Mouse (Mus musculus): Measurements from ENCODE around the gene Gas2l3. TPM values are rescaled to one million over a fixed set of nuclear protein-coding genes. Genes with fewer than 3 reads are reported as not detected.

The Gas2l3 gene
- total RNA-seq, 2 experiments from 2014 or later = 4.2 to 4.8 TPM

DNA sequence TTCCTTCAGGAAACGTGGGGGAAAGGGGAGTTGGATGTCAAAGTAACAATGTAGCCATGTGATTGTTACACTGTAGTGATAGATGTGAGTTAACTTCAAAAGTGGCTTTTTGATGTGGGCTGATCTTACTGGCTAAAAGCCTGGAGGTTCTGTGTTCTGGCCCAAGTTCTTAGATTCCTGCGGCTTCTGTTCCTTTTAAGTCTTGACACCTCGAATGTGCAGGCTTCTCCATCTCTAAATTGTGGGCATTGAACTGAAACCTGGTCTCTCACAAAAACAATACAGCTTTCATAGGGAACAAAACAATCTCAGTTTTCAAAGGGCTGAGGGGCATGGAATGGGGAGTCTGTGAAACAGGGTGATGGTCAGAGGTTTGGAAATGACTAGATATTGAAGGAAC lies 614 bp upstream of the Gas2l3 start:
- no peak for DNase-seq (ENCODE audit: low spot score in 2 of 2)

GRCm38 (mm10) chr10:89443115-89443622 lies 598 bp downstream of the Gas2l3 start:
- no peak for DNase-seq (ENCODE audit: low spot score in 2 of 2)

DNA sequence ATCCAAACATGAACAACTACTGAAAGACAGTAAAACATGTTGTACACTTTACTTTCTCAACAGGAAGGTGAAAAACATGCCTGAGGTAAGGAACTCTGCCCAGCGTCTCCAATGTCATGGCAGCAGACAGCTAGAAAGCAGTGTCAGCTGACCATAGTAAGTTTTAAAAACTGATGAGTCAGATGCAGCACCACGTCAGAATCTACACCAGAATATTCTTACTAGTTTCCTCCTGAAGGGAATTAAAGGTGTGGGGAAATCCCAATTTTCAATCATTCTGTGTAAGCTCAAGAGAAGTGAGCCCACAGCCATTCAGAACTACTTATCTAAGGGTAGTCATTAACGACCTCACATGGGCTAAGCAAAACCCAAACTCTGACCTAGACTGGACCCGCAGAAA lies 1.1 kb downstream of the Gas2l3 start:
- DNase-seq (ENCODE audit: low spot score in 2 of 2) = no peak

DNA sequence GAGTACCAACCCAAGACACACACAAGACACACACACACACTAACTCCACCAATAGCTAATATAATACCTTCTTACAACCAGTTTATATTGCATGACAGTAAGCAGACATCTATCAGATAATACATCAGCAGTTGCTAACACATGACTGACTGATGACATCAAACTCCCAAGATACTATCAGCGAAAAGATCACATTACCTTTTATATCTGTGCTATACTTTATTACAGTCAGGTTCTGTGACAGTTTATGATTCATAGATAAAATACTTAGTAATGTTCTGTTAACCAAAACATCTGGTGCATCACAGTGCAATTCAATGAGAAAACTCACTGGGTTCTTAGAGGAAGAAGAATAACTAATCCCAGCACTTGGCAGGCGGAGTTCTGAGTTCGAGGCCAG lies 1.8 kb downstream of the Gas2l3 start:
- no peak for DNase-seq (ENCODE audit: low spot score in 2 of 2)

DNA sequence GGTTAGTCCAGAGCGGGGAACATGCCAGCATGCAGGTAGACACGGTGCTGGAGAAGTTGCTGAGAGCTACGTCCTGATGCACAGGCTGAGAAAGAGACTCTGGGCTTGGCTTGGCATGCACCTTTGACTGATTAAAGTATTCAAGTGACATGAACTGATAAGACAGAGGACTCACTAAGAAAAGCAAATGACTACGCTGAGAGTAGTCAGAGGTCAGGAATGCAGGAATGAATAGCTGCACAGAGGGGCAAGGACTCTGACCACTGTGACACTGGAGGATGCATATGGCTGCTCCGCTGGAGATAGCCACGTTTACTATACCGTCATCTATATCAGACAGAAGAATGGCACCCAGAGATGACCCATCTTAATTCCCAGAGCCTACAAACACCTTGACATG lies 4.4 kb downstream of the Gas2l3 start:
- no peak for DNase-seq (ENCODE audit: low spot score in 2 of 2)

DNA sequence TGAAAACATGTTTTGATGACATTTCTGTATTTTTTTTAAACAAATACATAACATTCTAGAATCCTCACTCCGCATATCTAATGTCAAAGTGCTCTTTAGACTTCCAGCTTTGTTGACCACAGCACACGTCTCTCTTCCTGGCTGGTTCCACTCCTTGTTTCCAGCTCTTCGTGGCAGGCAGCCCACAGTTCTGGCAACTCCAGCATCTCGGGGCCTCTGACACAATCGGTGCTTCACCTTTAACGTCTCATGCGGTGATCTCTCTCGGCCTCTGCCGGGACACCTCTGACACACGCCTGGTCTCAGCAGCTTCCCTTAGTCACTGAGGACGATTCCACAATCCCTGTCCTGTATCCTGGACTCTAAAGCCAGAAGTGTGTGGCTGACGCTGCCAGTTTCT lies 5.8 kb downstream of the Gas2l3 start:
- DNase-seq (ENCODE audit: low spot score in 2 of 2) = no peak

DNA sequence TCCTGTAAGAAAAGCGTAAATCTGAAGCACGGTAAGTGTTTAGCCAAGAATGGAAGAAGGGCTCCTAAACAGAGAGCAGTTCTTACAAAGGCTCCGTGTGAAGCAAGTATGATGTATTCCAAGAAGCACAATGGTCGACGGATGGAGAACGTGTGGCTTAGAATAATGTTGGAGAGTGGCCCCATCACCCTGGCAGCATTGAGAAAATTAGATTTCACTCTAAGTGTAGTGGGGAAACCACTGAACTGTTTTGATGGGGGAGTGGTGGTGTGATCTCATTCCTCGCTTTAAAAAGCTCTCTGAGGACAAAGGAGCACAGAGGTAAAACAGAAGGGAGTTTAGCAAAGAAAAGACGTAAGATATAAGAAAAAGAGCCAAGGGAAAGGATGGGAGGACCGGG lies 6.3 kb downstream of the Gas2l3 start:
- DNase-seq (ENCODE audit: low spot score in 2 of 2) = no peak

- DNase-seq (ENCODE audit: low spot score in 2 of 2) = no peak
These were observed 7.8 kb downstream of the Gas2l3 start for GRCm38 (mm10) chr10:89435920-89436319.

GRCm38 (mm10) chr10:89435413-89435812 lies 8.4 kb downstream of the Gas2l3 start:
- no peak for DNase-seq (ENCODE audit: low spot score in 2 of 2)

- DNase-seq (ENCODE audit: low spot score in 2 of 2) = no peak
These were observed 9.1 kb downstream of the Gas2l3 start for GRCm38 (mm10) chr10:89434509-89435210.

DNA sequence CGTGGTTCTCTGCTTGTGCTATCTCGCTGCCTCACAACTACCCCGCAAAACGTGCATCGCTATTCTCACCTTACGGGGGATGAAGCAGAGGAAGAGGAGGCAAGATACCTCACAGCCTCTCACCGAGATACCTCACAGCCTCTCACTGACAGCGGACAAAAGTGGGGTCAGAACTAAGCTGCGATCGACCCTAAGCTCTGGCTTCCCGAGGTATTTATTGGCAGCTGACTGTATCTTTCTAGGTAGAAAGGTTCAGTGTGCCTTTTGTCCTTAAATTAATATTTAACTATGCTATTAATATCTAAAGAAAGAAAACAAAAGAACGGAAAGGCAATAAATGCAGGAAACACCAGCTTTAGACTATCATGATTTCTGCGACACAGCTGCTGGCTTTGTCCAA lies 11.0 kb downstream of the Gas2l3 start:
- DNase-seq (ENCODE audit: low spot score in 2 of 2) = no peak

DNA sequence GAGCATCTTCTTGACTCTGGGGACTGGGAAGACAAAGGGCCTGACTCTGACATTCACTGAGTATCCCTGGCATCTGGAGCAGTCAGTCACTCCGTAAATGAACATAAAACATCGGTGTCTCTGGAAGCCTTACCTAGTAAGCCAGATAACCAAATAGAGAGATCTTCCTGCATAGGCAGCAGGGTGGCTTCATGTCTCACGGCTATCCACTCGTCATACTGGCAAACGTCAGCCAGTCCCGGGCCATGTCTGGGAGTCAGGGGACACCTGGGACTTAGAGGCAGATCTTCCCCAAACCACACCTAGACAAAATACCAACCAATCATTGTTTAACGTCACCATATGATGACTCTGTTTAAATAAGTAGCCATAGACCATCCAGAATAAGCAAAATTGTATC lies 13.0 kb downstream of the Gas2l3 start:
- DNase-seq (ENCODE audit: low spot score in 2 of 2) = no peak

GRCm38 (mm10) chr10:89424800-89425393 lies 18.9 kb downstream of the Gas2l3 start:
- DNase-seq (ENCODE audit: low spot score in 2 of 2) = no peak

- DNase-seq (ENCODE audit: low spot score in 2 of 2) = no peak
These were observed 19.6 kb downstream of the Gas2l3 start for GRCm38 (mm10) chr10:89424217-89424616.

- no peak for DNase-seq (ENCODE audit: low spot score in 2 of 2)
These were observed 20.5 kb downstream of the Gas2l3 start for GRCm38 (mm10) chr10:89423164-89423778.

DNA sequence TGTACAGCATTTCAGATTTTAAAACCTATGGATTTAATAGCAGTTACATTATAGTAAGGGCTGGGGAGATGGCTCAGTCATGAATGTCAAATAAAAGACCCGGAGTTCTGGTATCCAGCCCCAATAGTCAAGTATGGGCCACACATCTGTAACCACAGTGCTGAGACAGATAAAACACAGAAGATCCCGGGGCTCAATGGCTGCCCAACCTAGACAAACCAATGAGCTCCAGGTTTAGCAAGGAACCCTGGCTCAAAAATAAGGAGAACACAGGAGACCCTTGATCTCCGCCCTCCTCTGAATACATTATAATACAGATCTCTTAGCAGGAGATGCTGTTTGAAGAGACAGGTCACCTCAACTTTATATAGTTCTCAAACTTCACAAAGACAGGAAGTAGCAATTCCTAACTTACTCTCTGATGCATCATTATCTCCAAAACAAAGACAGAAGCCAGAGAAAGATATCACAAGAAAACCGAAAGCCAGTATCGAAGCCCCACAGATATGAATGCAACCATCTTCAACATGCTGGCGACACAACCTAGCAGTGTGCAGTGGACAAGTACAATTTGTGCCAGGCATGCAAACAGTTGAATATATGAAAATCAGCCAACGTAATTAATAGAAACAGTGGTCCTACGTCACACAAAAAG lies 21.1 kb downstream of the Gas2l3 start:
- DNase-seq (ENCODE audit: low spot score in 2 of 2) = no peak

DNA sequence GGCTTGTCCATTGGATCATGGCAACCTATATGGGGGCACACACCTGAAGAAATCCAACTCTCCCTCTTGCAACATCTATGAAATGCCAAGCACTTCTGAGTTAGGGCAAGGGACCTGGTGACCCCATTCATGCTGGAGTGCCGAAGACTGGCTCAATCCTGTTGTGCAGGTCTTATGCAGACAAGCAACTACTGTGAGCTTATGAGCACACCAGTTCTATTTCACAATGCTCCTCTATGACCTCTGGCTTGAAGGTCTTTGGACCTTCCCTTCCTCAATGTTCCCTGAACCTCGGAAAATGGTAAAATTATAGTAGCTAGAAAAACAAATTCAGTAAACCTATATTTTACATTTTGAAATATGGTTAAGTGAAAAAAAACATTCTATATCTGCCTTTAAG lies 25.8 kb downstream of the Gas2l3 start:
- DNase-seq (ENCODE audit: low spot score in 2 of 2) = no peak

DNA sequence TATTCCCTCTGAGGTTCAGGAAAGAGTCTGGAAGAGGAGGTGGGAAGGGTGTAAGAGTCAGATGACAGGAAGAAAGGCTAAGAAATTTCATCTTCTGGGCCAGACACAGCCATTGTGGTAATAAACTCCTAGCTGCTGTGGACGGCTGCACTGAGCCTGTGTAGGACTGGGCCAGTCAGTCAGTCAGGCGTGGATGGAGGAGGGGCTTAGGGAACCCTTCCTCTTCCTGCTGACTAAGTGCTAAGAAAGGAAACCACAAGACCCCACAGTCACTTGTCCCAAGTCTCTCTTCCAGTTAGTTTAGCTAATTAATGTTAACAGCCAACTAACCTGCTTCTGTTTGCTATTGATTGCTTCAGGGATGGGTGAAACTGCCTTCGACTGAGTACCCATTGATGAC lies 28.3 kb downstream of the Gas2l3 start:
- no peak for DNase-seq (ENCODE audit: low spot score in 2 of 2)

GRCm38 (mm10) chr10:89407551-89407950 lies 36.2 kb downstream of the Gas2l3 start:
- DNase-seq (ENCODE audit: low spot score in 2 of 2) = no peak

GRCm38 (mm10) chr10:89406733-89407484 lies 36.9 kb downstream of the Gas2l3 start:
- DNase-seq (ENCODE audit: low spot score in 2 of 2) = no peak

DNA sequence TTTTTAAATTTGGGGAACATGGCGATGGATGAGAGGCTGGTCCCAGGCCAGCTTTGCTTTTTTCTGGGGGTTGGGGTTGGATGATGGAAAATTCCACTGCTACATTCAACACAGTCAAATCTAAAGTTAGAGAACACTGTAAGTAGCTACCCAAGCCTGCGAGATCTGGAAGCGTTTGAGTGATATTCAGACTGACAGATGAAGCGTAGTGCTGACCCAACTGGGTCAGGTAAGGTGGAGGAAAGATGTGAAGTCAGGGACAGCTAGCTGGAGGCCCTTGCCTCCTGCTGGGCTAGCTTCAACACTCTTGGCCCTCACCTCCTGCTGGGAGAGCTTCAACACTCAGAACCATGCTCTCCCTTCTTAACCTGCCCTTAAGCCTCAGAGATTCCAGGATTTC lies 38.8 kb downstream of the Gas2l3 start:
- DNase-seq (ENCODE audit: low spot score in 2 of 2) = no peak
